Mouse (Mus musculus): Measurements from ENCODE around the gene Cdhr3. TPM values are rescaled to one million over a fixed set of nuclear protein-coding genes. Genes with fewer than 3 reads are reported as not detected.

Cdhr3 gene
- polyA plus RNA-seq, 1 experiment: not detected

GRCm38 (mm10) chr12:33118624-33119301, 26.1 kb upstream of the Cdhr3 start:
- H3K4me3 ChIP-seq (replicated peaks): no peak overlapping the region

GRCm38 (mm10) chr12:33110894-33111471, 18.3 kb upstream of the Cdhr3 start:
- no peaks in the 10 kb centered on the region for H3K9me3 ChIP-seq
- peaks cover 24% of the 10 kb centered on the region for H3K27me3 ChIP-seq (replicated peaks)
- H3K4me3 ChIP-seq (replicated peaks): no peak overlapping the region
- H3K36me3 ChIP-seq (replicated peaks; ENCODE audit: low read length): no peaks in the 10 kb centered on the region
- TF ChIP-seq GATA1 (IDR thresholded peaks at IDR 0.05; ENCODE audit: borderline replicate concordance, low read length) (no peak), FLI1 (IDR thresholded peaks at IDR 0.05; ENCODE audit: low read length) (no peak)
- peaks cover 10% of the 10 kb centered on the region for H3K4me1 ChIP-seq

More at GRCm38 (mm10) chr12:33118624-33119301, 26.1 kb upstream of the Cdhr3 start:
- peaks cover 36% of the 10 kb centered on the region for H3K27me3 ChIP-seq (replicated peaks)
- H3K36me3 ChIP-seq (replicated peaks; ENCODE audit: low read length): no peaks in the 10 kb centered on the region
- peaks cover 15% of the 10 kb centered on the region for H3K4me1 ChIP-seq
- no peak for TF ChIP-seq GATA1 (IDR thresholded peaks at IDR 0.05; ENCODE audit: borderline replicate concordance, low read length)
- no peak for TF ChIP-seq FLI1 (IDR thresholded peaks at IDR 0.05; ENCODE audit: low read length)
- peaks cover 20% of the 10 kb centered on the region for H3K9me3 ChIP-seq

GRCm38 (mm10) chr12:33109531-33109930, 16.9 kb upstream of the Cdhr3 start:
- Histone ChIP-seq H3K4me1 (peaks cover 10% of the 10 kb centered on the region), H3K36me3 (replicated peaks; ENCODE audit: low read length) (no peaks in the 10 kb centered on the region), H3K4me3 (replicated peaks) (no peak overlapping the region), H3K27me3 (replicated peaks) (peaks cover 26% of the 10 kb centered on the region), H3K9me3 (no peaks in the 10 kb centered on the region)
- no peak for TF ChIP-seq GATA1 (IDR thresholded peaks at IDR 0.05; ENCODE audit: borderline replicate concordance, low read length)
- TF ChIP-seq FLI1 (IDR thresholded peaks at IDR 0.05; ENCODE audit: low read length): no peak

- Histone ChIP-seq H3K27me3 (replicated peaks) (peaks cover 34% of the 10 kb centered on the region), H3K36me3 (replicated peaks; ENCODE audit: low read length) (no peaks in the 10 kb centered on the region), H3K9me3 (no peaks in the 10 kb centered on the region), H3K4me3 (replicated peaks) (no peak overlapping the region), H3K4me1 (peaks cover 10% of the 10 kb centered on the region)
- no peak for TF ChIP-seq FLI1 (IDR thresholded peaks at IDR 0.05; ENCODE audit: low read length)
- no peak for TF ChIP-seq GATA1 (IDR thresholded peaks at IDR 0.05; ENCODE audit: borderline replicate concordance, low read length)
Observed at GRCm38 (mm10) chr12:33106438-33107167, 13.9 kb upstream of the Cdhr3 start.

- TF ChIP-seq GATA1 (IDR thresholded peaks at IDR 0.05; ENCODE audit: borderline replicate concordance, low read length) (no peak), FLI1 (IDR thresholded peaks at IDR 0.05; ENCODE audit: low read length) (no peak)
- Histone ChIP-seq H3K4me3 (replicated peaks) (no peak overlapping the region), H3K4me1 (peaks cover 8% of the 10 kb centered on the region), H3K36me3 (replicated peaks; ENCODE audit: low read length) (no peaks in the 10 kb centered on the region), H3K9me3 (no peaks in the 10 kb centered on the region), H3K27me3 (replicated peaks) (peaks cover 34% of the 10 kb centered on the region)
Observed at GRCm38 (mm10) chr12:33105724-33106123, 13.0 kb upstream of the Cdhr3 start.

GRCm38 (mm10) chr12:33102342-33103115, 9.9 kb upstream of the Cdhr3 start:
- H3K36me3 ChIP-seq (replicated peaks; ENCODE audit: low read length): no peaks in the 10 kb centered on the region
- peaks cover 32% of the 10 kb centered on the region for H3K27me3 ChIP-seq (replicated peaks)
- H3K4me3 ChIP-seq (replicated peaks): no peak overlapping the region
- H3K4me1 ChIP-seq: peaks cover 6% of the 10 kb centered on the region
- H3K9me3 ChIP-seq: no peaks in the 10 kb centered on the region
- TF ChIP-seq GATA1 (IDR thresholded peaks at IDR 0.05; ENCODE audit: borderline replicate concordance, low read length) (no peak), FLI1 (IDR thresholded peaks at IDR 0.05; ENCODE audit: low read length) (no peak)

GRCm38 (mm10) chr12:33101627-33102026, 9.0 kb upstream of the Cdhr3 start:
- H3K4me1 ChIP-seq: peaks cover 6% of the 10 kb centered on the region
- no peak overlapping the region for H3K4me3 ChIP-seq (replicated peaks)
- H3K27me3 ChIP-seq (replicated peaks): peaks cover 30% of the 10 kb centered on the region
- H3K9me3 ChIP-seq: no peaks in the 10 kb centered on the region
- no peaks in the 10 kb centered on the region for H3K36me3 ChIP-seq (replicated peaks; ENCODE audit: low read length)
- no peak for TF ChIP-seq FLI1 (IDR thresholded peaks at IDR 0.05; ENCODE audit: low read length)
- no peak for TF ChIP-seq GATA1 (IDR thresholded peaks at IDR 0.05; ENCODE audit: borderline replicate concordance, low read length)

GRCm38 (mm10) chr12:33096017-33096416, 3.3 kb upstream of the Cdhr3 start:
- no peaks in the 10 kb centered on the region for H3K36me3 ChIP-seq (replicated peaks; ENCODE audit: low read length)
- H3K4me3 ChIP-seq (replicated peaks): no peak overlapping the region
- H3K4me1 ChIP-seq: peaks cover 8% of the 10 kb centered on the region
- no peaks in the 10 kb centered on the region for H3K9me3 ChIP-seq
- H3K27me3 ChIP-seq (replicated peaks): peaks cover 35% of the 10 kb centered on the region
- no peak for TF ChIP-seq GATA1 (IDR thresholded peaks at IDR 0.05; ENCODE audit: borderline replicate concordance, low read length)
- TF ChIP-seq FLI1 (IDR thresholded peaks at IDR 0.05; ENCODE audit: low read length): no peak

GRCm38 (mm10) chr12:33092196-33092595, 479 bp downstream of the Cdhr3 start:
- H3K9me3 ChIP-seq: no peaks in the 10 kb centered on the region
- no peaks in the 10 kb centered on the region for H3K36me3 ChIP-seq (replicated peaks; ENCODE audit: low read length)
- H3K27me3 ChIP-seq (replicated peaks): peaks cover 50% of the 10 kb centered on the region
- 0 out of 2 replicates have a peak, but pooled peaks cover 3% of the 10 kb centered on the region for H3K4me1 ChIP-seq
- TF ChIP-seq GATA1 (IDR thresholded peaks at IDR 0.05; ENCODE audit: borderline replicate concordance, low read length) (no peak), FLI1 (IDR thresholded peaks at IDR 0.05; ENCODE audit: low read length) (no peak)
- no peak overlapping the region for H3K4me3 ChIP-seq (replicated peaks)

Measured in megakaryocyte, embryonic 14.5 days (primary cell).